Mouse (Mus musculus) cerebral cortex, adult 2 months (tissue): Measurements from ENCODE around the gene Ube3a.

ENCODE experiments used
- WGBS: fragments of 180-500 bp; shearing (Covaris S2); methylation state at CpG from one replicate; pipeline ENCODE4 v1.1.7; 2018; 5-methylcytosine and 5-hydroxymethylcytosine counted together

Gene Ube3a

GRCm38 (mm10) chr7:59228045-59228865 is at the start of gene Ube3a:
Gene Ube3a (plus strand): TSS chr7:59228750.
- WGBS, result under 1% methylated on average over 50 of the region's 50 CpGs

- 90% methylated on average over 1 of the region's 1 CpGs for WGBS
Observed at GRCm38 (mm10) chr7:59214911-59215310, 13.6 kb upstream of the Ube3a start.

- 100% methylated on average over 1 of the region's 1 CpGs for WGBS
Observed at GRCm38 (mm10) chr7:59221244-59221643, 7.3 kb upstream of the Ube3a start.

GRCm38 (mm10) chr7:59228866-59229182 is 274 bp downstream of the Ube3a start:
- 1% methylated on average over 38 of the region's 39 CpGs for WGBS

- WGBS, result under 1% methylated on average over 52 of the region's 52 CpGs
Observed at GRCm38 (mm10) chr7:59229183-59229911, 797 bp downstream of the Ube3a start.

- WGBS, result 15% methylated on average over 4 of the region's 4 CpGs
Observed at GRCm38 (mm10) chr7:59230304-59230703, 1.8 kb downstream of the Ube3a start.

- WGBS, result 26% methylated on average over 5 of the region's 5 CpGs
Observed at GRCm38 (mm10) chr7:59230768-59231167, 2.2 kb downstream of the Ube3a start.

- WGBS, result 58% methylated on average over 1 of the region's 1 CpGs
Observed at GRCm38 (mm10) chr7:59231960-59232359, 3.4 kb downstream of the Ube3a start.

GRCm38 (mm10) chr7:59234773-59235401 is 6.3 kb downstream of the Ube3a start:
- 80% methylated on average over 8 of the region's 8 CpGs for WGBS

- WGBS, result 78% methylated on average over 3 of the region's 3 CpGs
Observed at GRCm38 (mm10) chr7:59243257-59243656, 14.7 kb downstream of the Ube3a start.

GRCm38 (mm10) chr7:59245541-59245940 is 17.0 kb downstream of the Ube3a start:
- WGBS, result 96% methylated on average over 2 of the region's 2 CpGs

GRCm38 (mm10) chr7:59253373-59253772 is 24.8 kb downstream of the Ube3a start:
- WGBS, result 94% methylated on average over 2 of the region's 2 CpGs

- WGBS, result 78% methylated on average over 1 of the region's 1 CpGs
Observed at GRCm38 (mm10) chr7:59265538-59265937, 37.0 kb downstream of the Ube3a start.

GRCm38 (mm10) chr7:59271775-59272174 is 43.2 kb downstream of the Ube3a start:
- WGBS, result 53% methylated on average over 4 of the region's 4 CpGs

GRCm38 (mm10) chr7:59312576-59312975 is 84.0 kb downstream of the Ube3a start:
- WGBS, result 69% methylated on average over 1 of the region's 1 CpGs

- 90% methylated on average over 1 of the region's 1 CpGs for WGBS
Observed at GRCm38 (mm10) chr7:59322759-59323158, 94.2 kb downstream of the Ube3a start.
